17 mouse cellular contexts compared by ENCODE assay signal in genomic region chr11:60163362-60163761, GRCm38 (mm10). TPM values are rescaled to one million over a fixed set of nuclear protein-coding genes. Genes with fewer than 3 reads are reported as not detected.
DNase-seq lines count a peak whose midpoint lies in the region; ATAC-seq and TF ChIP-seq lines count a peak whose summit lies in the region.
"Had no signal": no experiment of that assay in that cellular context is flagged by ENCODE, and none has a peak within 500 bp of the region (broad histone marks: within the 10 kb centered on the region; RNA-seq: fewer than 3 reads in every experiment).

No protein-coding gene starts in this region.

- H3K27me3 ChIP-seq in hindbrain, embryonic 10.5 days (ENCODE audit: insufficient read depth, poor library complexity, severe bottlenecking): no peaks in the 10 kb centered on the region
- H3K27me3 ChIP-seq in hindbrain, embryonic 13.5 days: no peaks in the 10 kb centered on the region
- no peaks in the 10 kb centered on the region for H3K27me3 ChIP-seq in lung, embryonic 15.5 days
- no peaks in the 10 kb centered on the region for H3K27me3 ChIP-seq in forebrain, postnatal 0 days (ENCODE audit: insufficient read depth, low read length)
- H3K27me3 ChIP-seq: forebrain, embryonic 15.5 days had no signal

- no peak for ATAC-seq in hindbrain, embryonic 13.5 days (ENCODE audit: low FRiP score)
- no peak for ATAC-seq in lung, embryonic 15.5 days (ENCODE audit: borderline replicate concordance, extremely low read depth, low FRiP score, low TSS enrichment)
- ATAC-seq in forebrain, postnatal 0 days: no peak
- ATAC-seq: forebrain, embryonic 15.5 days; hindbrain, embryonic 16.5 days had no signal

- H3K4me2 ChIP-seq in hindbrain, embryonic 13.5 days: no peak overlapping the region
- no peak overlapping the region for H3K4me2 ChIP-seq in lung, embryonic 15.5 days
- H3K4me2 ChIP-seq in forebrain, postnatal 0 days (ENCODE audit: low read depth): no peak overlapping the region
- H3K4me2 ChIP-seq: forebrain, embryonic 15.5 days had no signal

- TF ChIP-seq CTCF in forebrain, postnatal 0 days (IDR thresholded peaks at IDR 0.05; ENCODE audit: low read depth): no peak

- no peaks in the 10 kb centered on the region for H3K9me3 ChIP-seq in hindbrain, embryonic 10.5 days
- no peaks in the 10 kb centered on the region for H3K9me3 ChIP-seq in hindbrain, embryonic 13.5 days
- no peaks in the 10 kb centered on the region for H3K9me3 ChIP-seq in lung, embryonic 15.5 days
- no peaks in the 10 kb centered on the region for H3K9me3 ChIP-seq in forebrain, postnatal 0 days (ENCODE audit: low read length)
- H3K9me3 ChIP-seq: forebrain, embryonic 15.5 days; G1E had no signal

- DNase-seq in hindbrain, embryonic 10.5 days (ENCODE audit: low spot score): no peak
- no peak for DNase-seq in lung, adult 18-20 months
- DNase-seq in thymus, postnatal 10 days (ENCODE audit: low spot score in 2 of 2): peak; percentile 19 to 30
- DNase-seq in thymus, adult 18-20 months: no peak
- DNase-seq in thymus, postnatal 4 days: peak; percentile 54
- DNase-seq in forebrain, postnatal 0 days: no peak
- DNase-seq: adrenal gland, adult 8-10 months; adrenal gland, postnatal 36 days; cerebellum, adult 2 months; gastrocnemius, postnatal 14 days; heart, adult 2 months; heart, postnatal 10 days had no signal

- H3K4me1 ChIP-seq in hindbrain, embryonic 10.5 days (replicated peaks): peaks cover 71% of the 10 kb centered on the region
- peaks cover 95% of the 10 kb centered on the region for H3K4me1 ChIP-seq in hindbrain, embryonic 13.5 days (replicated peaks)
- H3K4me1 ChIP-seq in lung, embryonic 15.5 days: peaks cover 63% of the 10 kb centered on the region
- peaks cover 21% of the 10 kb centered on the region; the same call in 1 of the 2 replicates for H3K4me1 ChIP-seq in forebrain, postnatal 0 days (ENCODE audit: insufficient read depth)

- 93% methylated on average over 4 of the region's 4 CpGs for WGBS in hindbrain, embryonic 10.5 days
- whole genome bisulfite sequencing in hindbrain, embryonic 13.5 days: 92% methylated on average over 4 of the region's 4 CpGs
- 86% methylated on average over 4 of the region's 4 CpGs for WGBS in lung, embryonic 15.5 days
- 94% methylated on average over 4 of the region's 4 CpGs for WGBS in forebrain, postnatal 0 days

- 0 out of 2 replicates have a peak overlapping the region, but pooled peaks have one; percentile 5 for H3K27ac ChIP-seq in hindbrain, embryonic 10.5 days
- H3K27ac ChIP-seq in hindbrain, embryonic 13.5 days: no peak overlapping the region
- 0 out of 2 replicates have a peak overlapping the region, but pooled peaks have one; percentile 21 for H3K27ac ChIP-seq in lung, embryonic 15.5 days
- H3K27ac ChIP-seq in forebrain, postnatal 0 days (ENCODE audit: low read depth, low read length): no peak overlapping the region
- H3K27ac ChIP-seq: forebrain, embryonic 15.5 days; heart, adult 2 months had no signal

- H3K4me3 ChIP-seq in hindbrain, embryonic 10.5 days: no peak overlapping the region
- H3K4me3 ChIP-seq in hindbrain, embryonic 13.5 days: no peak overlapping the region
- no peak overlapping the region for H3K4me3 ChIP-seq in lung, embryonic 15.5 days
- H3K4me3 ChIP-seq in forebrain, postnatal 0 days (ENCODE audit: low read depth, low read length): no peak overlapping the region
- H3K4me3 ChIP-seq: forebrain, embryonic 15.5 days; heart, adult 2 months had no signal

- no peak overlapping the region for H3K9ac ChIP-seq in hindbrain, embryonic 13.5 days
- H3K9ac ChIP-seq in lung, embryonic 15.5 days: no peak overlapping the region
- H3K9ac ChIP-seq in forebrain, postnatal 0 days: no peak overlapping the region
- H3K9ac ChIP-seq: forebrain, embryonic 15.5 days had no signal

- H3K36me3 ChIP-seq in hindbrain, embryonic 10.5 days: peaks cover 54% of the 10 kb centered on the region
- no peaks in the 10 kb centered on the region; the same call in 1 of the 2 replicates for H3K36me3 ChIP-seq in hindbrain, embryonic 13.5 days
- H3K36me3 ChIP-seq in lung, embryonic 15.5 days: no peaks in the 10 kb centered on the region
- H3K36me3 ChIP-seq in forebrain, postnatal 0 days (ENCODE audit: insufficient read depth): no peaks in the 10 kb centered on the region
- H3K36me3 ChIP-seq: forebrain, embryonic 15.5 days had no signal

RNA-seq across cellular contexts. Expression of gene Rai1, which starts 58.5 kb away (rescaled TPM):
- polyA plus RNA-seq in hindbrain, embryonic 10.5 days (2016; fragmentation: Nextera tagmentation; extraction: Ambion mirVana): 25.3 and 31.0 TPM in 2 replicates
- polyA plus RNA-seq in hindbrain, embryonic 13.5 days (2015; fragmentation: Nextera tagmentation; extraction: Ambion mirVana): 32.6 and 32.7 TPM in 2 replicates
- 27.9 and 28.2 TPM in 2 replicates for polyA plus RNA-seq in lung, embryonic 15.5 days (2015; fragmentation: Nextera tagmentation; extraction: Ambion mirVana)
- total RNA-seq in forebrain, postnatal 0 days (2014; rRNA removed): 50.9 and 60.7 TPM in 2 replicates
- polyA plus RNA-seq in forebrain, postnatal 0 days (2015; fragmentation: Nextera tagmentation; extraction: Ambion mirVana): 16.6 and 21.2 TPM in 2 replicates

RNA-seq across cellular contexts. Expression of gene Srebf1, which starts 59.0 kb away (rescaled TPM):
- polyA plus RNA-seq in hindbrain, embryonic 10.5 days (2016; fragmentation: Nextera tagmentation; extraction: Ambion mirVana): 45.0 and 55.8 TPM in 2 replicates
- polyA plus RNA-seq in hindbrain, embryonic 13.5 days (2015; fragmentation: Nextera tagmentation; extraction: Ambion mirVana): 38.2 and 43.9 TPM in 2 replicates
- polyA plus RNA-seq in lung, embryonic 15.5 days (2015; fragmentation: Nextera tagmentation; extraction: Ambion mirVana): 74.3 and 76.8 TPM in 2 replicates
- total RNA-seq in forebrain, postnatal 0 days (2014; rRNA removed): 56.2 and 70.7 TPM in 2 replicates
- polyA plus RNA-seq in forebrain, postnatal 0 days (2015; fragmentation: Nextera tagmentation; extraction: Ambion mirVana): 28.9 and 32.8 TPM in 2 replicates

Comparison
In these comparisons a context has a peak if more than half of its experiments do, and no peak if none do; other contexts are left out.
1. DNase-seq: peak in thymus, postnatal 10 days (2 of 2) and thymus, postnatal 4 days (single experiment); none in hindbrain, embryonic 10.5 days (single experiment), lung, adult 18-20 months (0 of 2), thymus, adult 18-20 months (0 of 2) and forebrain, postnatal 0 days (single experiment).
2. H3K27ac ChIP-seq: peak in hindbrain, embryonic 10.5 days (single experiment) and lung, embryonic 15.5 days (single experiment); none in hindbrain, embryonic 13.5 days (single experiment) and forebrain, postnatal 0 days (single experiment).